Mouse (Mus musculus): ENCODE data around the gene Oas2.

Gene Oas2

DNA sequence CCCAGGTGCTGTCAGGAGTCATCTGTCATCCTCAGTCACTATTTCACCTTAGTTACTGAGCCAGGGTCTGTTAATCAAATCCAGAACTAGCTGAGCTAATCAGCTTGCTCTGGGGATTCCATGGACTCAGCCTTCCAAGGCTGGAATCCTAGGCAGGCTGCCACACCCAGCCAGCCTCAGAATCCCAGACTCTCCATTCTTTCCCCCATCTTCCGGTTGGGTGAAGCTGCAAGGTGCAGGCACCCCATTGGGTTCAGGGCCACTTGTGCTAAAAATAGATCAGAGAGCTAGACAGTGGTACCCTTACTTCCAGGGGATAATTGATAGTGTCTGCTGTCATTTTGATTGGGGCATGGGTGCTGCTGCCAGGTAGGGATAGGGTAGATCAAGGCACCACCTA, 16.9 kb downstream of the Oas2 start:
- DNase-seq (ENCODE audit: low read depth, low spot score) = no peak

DNA sequence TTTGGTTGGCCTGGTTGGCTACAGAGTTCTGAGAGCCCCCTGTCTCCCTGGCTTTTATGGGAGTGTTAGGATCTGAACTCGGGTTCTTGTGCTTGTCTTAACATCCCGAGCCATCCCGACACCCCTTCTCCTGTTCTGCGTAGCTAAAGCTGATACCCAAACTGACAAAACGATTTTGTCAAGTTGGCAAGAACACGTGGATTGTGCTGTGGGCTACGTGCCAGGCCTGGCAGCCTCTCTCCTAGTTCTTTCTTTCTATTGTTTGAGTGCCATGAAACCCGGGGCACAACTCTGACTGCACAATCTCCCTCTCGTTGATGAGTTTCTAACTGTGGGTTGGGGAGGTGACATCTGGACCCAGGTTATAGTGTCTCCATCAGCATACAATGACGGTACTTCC, 20.3 kb downstream of the Oas2 start:
- DNase-seq (ENCODE audit: low read depth, low spot score) = peak; percentile 55

DNA sequence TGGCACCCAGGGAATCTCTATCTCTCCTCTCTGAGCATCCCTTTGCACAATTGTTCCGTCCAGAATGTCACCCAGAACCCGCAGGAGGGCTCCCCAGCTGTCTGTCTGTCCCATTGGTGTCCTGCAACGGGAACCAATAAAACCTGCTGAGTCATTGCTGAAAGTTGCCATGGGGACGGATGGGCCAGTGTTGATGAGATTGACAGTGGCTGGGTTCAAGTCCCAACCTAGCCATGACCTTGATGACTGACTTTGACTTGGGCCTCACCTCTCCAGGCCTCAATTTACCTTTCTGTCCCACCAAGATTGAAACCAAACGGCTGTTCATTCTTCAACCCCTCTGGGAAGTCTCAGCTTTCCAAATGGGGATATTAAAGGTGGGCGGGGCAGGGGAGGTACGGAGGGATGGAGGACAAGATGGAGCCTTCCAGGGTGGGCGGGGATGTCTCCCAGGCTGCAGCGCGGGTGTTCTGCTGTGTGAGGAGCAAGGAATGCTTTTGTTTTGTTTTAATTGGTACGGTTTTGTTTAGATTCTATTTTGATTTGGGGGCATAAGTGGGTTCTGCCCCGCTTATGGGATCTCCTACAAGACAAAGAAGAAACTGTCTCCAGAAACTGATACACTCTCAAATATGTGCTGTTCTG, 23.7 kb downstream of the Oas2 start:
- DNase-seq (ENCODE audit: low read depth, low spot score) = no peak

DNA sequence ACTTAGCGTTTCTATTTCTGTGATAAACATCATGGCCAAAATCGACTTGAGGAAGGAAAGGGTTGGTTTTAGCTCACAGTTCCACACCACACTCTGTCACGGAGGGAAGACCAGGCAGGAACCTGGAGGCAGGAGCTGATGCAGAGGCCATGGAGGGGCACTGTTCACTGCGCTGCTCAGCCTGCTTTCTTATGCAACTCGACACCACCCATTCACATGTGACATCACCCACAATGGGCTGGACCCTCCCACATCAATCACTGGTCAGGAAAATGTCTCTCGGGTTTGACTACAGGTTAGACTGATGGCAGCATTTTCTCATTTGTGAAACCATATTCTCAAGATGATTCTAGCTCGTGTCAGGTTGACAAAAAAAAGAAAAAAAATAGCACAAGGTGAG, 28.6 kb downstream of the Oas2 start:
- no peak for DNase-seq (ENCODE audit: low read depth, low spot score)

DNA sequence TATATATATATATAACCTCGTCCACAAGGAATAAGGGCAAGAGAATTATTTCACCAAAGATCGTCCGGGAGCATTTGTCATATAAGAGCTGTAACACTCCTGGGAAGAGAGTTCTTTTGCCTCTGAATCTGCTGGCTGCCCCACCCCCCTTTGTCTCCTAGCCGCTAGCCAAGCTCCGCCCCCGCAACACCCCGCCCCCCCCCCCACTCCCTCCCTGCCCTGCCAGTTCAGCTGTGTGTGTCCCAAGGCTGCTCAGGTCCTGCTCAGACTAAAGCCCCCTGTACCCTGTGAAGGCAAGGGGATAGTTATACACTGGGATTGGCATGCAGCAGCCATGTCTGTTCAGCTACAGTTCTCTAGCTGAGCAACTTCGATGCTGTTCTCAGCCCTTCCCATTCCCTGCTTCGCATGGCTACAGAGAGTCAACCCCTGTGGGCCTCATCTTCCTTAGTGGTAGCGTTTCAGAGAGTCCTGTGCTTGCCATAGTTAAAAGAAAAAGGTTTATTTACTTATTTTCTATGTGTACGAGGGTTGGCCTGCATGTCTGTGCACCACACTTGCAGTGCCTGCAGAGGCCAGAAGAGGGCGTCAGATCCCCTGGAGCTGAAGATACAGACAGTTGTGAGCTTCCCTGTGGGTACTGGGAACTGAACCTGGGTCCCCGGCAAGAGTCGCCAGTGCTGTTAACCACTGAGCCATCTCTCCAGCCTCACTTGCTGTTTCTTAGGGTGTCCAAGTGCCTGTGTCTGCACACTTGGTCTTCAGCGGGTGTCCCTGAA, 30.9 kb downstream of the Oas2 start:
- DNase-seq (ENCODE audit: low read depth, low spot score) = no peak

DNA sequence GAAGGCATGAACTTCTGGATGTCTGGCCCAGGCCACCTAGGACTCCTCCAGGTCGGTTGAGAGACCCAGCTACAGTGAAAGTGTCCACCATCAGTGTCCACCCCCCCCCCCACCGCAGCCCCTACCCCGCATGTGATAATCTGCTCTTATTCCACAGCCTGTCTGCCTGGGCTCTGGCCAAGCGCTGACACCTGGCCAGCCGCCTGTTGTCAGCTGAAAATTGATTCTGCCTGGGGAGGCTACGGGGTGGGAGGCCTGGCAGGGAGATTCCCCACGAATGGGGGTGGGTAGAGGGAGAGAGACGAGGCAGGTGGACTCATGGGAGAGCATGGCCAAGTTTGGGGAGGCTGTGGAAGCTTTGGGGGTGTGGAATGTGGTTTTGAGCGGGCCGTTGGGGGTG, 32.5 kb downstream of the Oas2 start:
- no peak for DNase-seq (ENCODE audit: low read depth, low spot score)

DNA sequence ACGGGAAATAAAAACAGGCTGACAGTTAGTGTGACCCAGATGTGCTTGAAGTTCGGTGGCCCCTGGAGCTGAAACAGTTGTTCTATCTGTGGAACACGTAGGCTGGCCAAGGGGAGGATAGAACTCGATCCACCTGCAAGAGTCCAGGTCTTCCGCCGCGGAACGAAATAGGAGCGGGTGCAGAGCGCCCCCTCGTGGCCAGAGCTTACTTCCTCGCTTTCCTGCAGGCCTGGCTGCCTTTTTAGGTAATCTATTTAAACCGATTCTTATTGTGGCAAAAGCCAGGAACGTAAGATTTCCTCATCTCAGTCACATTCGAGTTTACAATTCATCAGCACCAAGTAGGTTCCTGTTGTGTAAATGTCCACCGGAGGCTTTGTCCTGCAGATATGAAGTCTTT, 35.3 kb downstream of the Oas2 start:
- DNase-seq (ENCODE audit: low read depth, low spot score) = peak; percentile 91

DNA sequence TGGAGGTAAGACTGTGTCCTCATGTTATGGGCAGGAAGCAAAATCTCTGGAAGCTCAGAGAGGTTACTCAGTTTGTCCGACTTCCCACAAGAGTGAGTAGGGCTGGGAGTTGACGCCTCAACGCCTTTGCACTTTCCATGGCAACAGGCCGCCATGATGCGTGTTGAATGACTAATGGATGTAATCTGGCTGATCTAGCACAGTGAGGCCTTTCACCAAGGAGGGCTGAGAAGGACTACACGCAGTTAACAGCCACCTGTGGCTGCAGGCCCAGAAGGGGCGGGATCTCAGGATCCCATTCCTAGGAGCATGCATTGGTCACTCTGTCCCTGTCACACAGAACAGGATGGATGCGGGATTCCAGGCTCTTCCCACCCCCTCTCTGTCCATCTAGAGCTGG, 36.9 kb downstream of the Oas2 start:
- no peak for DNase-seq (ENCODE audit: low read depth, low spot score)

DNA sequence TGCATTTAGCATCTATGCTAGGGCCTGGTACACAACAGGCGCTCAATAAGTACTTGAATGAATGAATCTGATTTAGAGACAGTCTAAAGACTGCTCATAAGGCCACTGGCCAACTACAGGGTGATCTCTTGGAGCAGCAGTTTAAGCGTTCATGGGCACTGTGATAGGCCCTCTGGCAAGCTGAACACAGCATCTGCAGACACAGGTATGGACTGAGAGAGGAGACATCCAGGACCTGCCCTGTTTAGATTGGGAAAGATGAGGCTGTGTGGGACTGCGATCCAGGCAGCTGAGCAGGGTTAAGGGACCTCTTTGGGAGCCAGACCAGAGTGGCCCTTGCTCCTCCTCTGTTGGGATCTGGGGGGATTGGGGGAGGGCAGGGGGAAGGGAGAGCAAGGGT, 37.8 kb downstream of the Oas2 start, which contains the start of gene Dtx1:
Gene Dtx1 (minus strand): TSS at position 101 of the 400 bp plus-strand sequence.
- DNase-seq (ENCODE audit: low read depth, low spot score) = no peak

DNA sequence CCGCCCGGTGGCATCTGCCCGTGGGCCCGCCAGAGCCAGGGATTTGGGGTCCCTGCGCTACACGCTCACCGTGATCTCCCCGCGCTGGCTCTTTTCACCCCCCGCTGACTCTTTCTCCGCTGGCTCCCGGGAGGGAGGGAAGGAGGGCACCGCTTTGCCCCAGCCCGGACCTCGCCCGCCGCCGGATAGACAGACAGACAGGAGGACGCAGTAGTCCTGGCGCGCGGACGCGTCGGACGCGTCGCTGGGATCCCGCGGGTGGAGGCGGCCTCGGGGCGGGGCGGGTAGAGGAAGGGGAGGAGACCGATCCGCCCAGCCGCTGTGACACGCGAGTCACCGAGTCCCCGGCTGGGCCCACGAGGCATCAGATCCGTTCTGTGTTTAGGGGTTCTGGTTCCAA, 38.2 kb downstream of the Oas2 start:
- peak; percentile 85 for DNase-seq (ENCODE audit: low read depth, low spot score)

DNA sequence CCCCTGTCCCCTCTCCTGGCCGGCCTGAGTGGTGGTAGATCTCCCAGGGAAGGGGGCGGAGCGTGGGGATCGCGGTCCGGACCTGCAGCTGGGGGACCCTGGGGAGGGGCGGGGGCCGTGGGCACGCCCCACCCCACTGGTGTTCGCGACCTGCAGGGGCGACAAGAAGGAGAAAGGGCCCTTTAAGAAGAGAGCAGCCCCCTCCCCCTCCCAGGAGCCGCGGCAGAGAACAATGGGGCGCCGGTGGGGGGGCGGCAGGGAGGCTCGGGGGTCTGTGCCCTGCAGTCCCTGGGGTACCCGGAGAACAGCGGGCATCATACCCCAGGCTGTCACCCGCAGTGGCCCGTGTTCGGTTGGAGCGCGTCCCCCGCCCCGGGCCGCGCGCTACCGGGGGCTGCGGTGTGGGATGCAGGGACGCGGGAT, 38.8 kb downstream of the Oas2 start:
- no peak for DNase-seq (ENCODE audit: low read depth, low spot score)

DNA sequence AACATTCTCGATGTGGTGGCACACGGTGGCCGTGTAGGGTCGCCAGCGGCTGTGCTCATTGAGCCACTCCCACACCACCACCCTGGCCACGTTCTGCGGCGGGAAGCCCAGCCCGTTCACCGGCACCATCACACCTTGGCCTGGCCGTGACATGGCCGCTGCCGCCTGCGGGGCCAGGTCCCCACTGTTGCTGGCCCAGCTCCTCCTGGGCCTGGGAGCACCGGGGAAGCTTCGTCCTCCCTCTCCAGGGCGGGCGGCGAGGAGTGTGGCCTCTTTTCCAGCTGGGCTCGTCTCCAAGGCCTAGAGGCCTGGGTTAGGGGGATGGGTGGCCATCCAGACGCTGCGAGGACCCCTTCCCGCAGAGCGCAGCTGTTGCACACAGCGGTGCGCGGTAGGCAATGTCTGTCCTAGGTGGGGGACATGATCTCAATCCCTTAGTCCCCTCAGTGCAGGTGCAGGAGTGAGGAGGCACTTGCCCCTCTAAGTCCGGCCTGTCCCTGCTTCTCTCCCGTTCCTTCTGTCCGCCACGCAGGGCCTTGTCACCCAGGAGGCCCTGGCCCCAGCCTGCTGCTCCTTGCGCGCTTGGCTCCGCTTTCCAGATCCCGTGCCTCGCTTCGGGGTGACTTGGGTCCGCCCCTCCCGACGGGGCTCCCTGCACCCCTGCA, 39.4 kb downstream of the Oas2 start:
- peak; percentile 62 for DNase-seq (ENCODE audit: low read depth, low spot score)

DNA sequence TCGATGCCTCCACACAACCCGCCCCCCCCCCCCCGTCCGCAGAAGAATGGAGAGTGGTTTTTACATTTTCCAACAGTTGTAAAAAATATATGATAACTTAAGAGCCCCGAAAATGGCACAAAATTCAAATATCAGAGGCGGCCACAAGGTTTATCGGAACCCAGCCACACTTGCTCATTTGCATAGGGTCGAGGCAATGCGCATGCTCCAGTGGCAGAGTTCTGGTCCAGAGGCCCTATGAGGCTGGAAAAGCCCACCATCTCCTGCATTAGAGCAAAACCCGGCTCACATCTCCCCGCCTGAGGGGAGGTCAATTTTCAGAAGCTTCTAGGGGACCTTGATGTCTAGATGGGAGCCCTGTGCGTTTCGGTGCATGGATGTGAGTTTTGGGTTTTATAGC, 42.7 kb downstream of the Oas2 start:
- DNase-seq (ENCODE audit: low read depth, low spot score) = no peak

DNA sequence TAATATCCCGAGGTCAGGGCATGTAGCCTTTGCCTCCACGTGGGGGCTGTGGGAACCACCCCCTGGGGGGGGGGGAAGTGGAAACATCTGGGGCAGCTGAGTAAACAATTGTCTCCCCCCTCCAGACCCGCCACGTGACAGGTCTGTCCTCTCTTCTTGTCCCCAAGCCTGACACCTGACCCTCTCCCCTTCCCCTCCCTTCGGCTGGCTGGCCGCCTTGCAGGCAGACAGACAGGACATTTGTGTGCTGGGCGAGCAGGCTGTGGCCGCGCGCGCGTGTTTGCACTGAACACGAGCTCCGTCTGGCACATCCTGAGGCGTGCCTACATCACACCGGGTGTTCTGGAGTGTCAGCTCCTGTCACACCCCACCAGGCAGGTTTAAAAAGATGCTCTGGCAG, 43.1 kb downstream of the Oas2 start:
- peak; percentile 73 for DNase-seq (ENCODE audit: low read depth, low spot score)

DNA sequence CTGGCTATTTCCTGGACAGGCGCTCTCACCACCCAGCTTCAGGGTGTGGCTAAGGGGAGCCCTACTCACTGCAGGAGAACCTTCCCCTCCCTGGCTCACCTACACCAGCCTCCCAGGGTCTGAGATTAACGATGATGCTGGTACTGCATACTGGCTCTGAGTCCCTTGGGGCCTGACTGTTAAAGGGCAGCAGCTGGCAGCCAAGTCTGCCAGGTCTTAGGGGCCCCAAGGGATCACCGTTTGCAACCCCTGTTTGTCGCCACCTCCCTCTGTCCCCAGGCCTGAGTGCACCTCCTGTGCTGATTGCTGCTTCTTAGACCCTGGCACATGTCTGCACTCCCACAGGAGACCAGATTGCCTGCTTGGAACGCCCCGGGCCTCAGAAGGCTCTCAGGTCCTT, 45.2 kb downstream of the Oas2 start:
- no peak for DNase-seq (ENCODE audit: low read depth, low spot score)

DNA sequence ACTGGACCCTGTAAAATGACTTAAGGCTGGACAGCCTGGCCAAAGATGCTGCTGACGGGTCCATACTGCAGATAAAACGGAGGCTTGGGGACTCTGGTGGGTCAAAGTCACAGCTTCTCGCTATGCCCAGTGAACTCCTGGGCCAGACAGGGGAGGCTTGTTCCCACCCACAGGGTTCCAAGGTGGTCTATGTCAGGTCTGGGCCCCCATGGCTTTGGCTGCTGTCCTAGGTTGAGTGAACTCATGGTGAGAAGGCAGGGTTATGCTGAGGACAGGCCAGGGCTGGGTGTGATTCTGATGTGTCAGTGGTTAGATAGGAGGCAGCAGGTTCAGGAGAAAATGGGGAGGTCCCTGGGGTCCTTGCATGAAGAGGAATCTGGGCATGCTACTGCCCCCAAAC, 46.0 kb downstream of the Oas2 start:
- no peak for DNase-seq (ENCODE audit: low read depth, low spot score)

DNA sequence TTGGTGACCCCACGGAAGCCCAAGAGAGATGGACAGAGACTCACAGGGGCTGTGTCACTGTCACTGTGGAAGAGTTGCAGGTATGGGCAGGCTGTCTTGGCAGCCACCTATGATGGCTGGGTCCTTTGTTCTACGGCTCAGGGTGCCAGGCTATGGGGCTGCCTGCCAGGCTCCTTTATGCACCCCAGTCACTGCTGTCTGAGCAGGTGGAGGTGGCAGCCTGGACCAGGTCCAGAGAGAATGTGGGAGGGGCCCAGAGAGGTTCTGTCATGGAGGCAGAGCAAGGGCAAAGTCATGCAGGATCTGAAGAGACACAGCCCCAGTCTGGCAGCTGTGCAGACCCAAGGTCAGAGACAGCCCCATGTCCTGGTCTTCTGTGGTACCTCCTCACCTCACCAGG, 46.7 kb downstream of the Oas2 start:
- peak; percentile 80 for DNase-seq (ENCODE audit: low read depth, low spot score)

DNA sequence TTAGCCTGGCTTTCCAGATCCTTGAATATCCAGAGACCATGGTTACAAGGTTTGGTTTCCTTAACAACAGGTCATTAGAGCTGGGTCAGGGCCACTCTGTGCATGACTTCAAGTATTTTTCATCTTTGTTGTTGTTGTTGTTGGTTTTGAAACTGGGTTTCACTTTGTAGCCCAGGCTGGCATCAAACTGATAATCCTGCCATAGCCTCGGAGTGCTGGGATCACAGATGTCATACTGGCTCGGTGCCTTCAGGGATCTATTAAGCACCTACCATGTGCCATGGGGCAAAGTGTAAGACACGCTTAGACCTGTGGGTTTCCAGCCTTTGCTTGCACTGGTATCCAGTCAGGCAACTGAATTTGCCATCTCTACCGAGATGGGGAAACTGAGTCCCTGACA, 47.2 kb downstream of the Oas2 start:
- peak; percentile 82 for DNase-seq (ENCODE audit: low read depth, low spot score)

DNA sequence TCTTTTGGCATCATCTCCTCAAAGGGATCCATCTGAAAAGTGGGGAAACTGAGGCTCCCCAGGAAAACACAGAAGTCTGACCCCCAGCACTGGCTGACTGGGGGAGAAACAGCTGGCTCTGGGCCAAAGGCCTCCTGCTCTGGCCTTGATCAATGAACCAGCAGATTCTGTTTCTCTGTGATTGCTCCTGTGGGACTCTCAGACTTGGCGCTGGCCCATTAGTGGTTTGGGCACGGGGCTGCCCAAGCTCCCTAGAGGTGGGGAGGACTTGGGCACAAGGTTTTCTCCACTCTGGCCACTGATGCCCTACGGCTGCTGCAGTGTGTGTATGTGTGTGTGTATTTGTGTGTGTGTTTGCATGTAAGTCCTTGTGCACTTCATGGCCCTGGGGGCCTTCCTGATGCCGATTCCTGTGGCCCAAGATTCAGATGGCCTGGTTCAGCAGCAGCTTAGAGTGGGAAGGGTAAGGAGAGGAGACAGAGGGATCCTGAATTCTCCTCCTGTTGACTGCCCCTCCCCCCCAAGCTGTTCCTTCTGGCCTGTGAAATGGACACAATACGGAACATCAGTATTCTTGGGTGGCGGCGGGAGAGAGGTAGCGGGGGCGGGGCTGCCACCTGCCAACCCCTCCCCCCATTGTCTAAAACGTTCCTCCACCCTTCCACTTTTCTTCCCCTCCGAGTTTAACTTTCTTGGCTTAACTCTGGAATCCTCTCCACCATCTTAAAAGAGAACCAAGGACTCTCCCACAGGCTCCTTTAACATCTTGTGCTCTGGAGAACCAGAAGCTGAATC, 48.5 kb downstream of the Oas2 start:
- DNase-seq (ENCODE audit: low read depth, low spot score) = no peak

DNA sequence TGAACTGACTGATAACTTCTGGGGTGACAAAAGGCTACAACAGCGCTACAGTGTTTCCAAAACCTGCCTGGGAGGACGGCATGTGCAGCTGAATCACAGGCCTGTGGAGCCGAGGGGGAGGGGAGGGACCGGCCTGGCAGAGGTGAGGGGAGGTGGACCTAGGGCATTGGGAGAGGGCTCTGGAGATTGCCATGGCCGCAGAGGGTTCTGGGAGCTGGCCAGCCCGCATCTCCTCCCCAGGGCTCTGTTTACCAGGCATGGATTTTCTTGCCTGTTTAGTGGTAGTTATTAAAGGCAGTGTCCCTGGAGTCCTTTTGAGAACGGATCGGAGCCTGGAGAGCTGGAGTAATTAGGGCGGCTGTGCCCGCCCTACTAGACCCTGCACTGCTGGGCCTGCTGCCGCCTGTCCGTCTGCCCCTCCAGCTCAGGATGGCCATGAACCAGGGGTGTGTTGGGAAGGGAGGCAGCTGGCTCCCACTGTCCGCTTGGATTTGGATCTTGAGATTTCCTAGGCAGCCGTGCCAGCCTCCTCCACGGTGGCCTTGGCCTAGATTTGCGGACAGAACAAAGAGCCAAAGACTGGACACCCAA, 50.8 kb downstream of the Oas2 start:
- DNase-seq (ENCODE audit: low read depth, low spot score) = peak; percentile 64

DNA sequence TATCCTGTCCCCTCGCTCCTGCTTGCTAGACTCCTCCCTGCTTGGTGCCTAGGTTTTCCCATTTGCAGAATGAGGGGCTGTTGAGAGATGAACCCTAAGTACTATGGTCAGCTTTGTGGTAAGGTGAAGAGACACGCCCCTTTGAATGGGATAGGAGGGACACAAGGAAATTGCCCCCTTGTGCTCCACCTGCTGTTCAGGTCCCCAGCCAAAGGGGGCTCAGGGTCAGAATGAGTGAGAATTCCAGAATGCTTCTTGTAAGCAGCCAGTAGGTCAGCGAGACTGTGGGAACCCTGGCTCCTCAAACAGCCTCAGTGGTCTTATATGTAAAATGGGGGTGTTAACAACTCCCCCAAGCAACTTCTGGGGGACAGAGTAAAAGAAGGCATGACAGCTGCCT, 51.5 kb downstream of the Oas2 start:
- no peak for DNase-seq (ENCODE audit: low read depth, low spot score)

DNA sequence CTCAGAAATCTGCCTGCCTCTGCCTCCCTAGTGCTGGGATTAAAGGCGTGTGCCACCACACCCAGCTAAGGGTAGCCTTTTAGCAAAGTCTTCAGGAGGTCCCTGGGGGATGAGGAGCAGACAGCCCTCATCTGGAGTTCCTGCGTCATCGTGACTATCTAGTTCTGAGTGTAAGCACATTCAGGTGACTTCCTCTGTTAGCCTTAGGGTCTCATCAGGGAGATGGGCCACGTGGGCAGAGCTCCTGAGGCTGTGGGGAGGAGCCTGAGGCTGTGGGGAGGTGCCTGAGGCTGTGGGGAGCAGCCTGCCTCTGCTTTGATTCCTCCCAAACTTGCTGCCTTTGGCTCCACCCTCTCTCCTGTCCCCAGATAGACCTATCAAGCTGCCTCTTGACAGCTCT, 52.8 kb downstream of the Oas2 start:
- no peak for DNase-seq (ENCODE audit: low read depth, low spot score)
